Mouse (Mus musculus) cerebellum, adult 8-10 months (tissue): ENCODE measurements around the gene Zbtb41.

Experiments
- DNase-seq: peaks from one replicate; pipeline ENCODE4 v3.0.0; 2022

Zbtb41 gene

GRCm38 (mm10) chr1:139480246-139480645 lies 58.2 kb downstream of the Zbtb41 start:
- DNase-seq, result no peak

DNA sequence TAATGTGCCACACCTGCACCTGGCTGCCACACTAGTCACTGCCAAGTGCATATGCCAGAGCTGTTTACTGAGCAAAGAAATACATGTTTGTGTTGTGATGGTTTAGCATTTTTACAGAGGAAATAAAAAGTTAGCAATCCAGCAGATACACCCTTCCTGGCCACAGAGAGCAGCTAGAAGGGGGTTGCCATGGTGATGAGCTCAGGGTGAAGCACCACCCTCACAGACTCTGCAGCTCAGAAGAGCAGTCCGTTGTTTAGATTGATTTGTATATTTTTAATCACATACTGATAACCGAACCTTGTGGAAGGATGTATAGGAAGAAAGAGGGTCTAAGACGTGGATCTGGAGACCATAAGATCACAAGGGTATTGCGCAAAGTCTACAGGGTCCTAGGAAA lies 59.1 kb downstream of the Zbtb41 start:
- no peak for DNase-seq

- no peak for DNase-seq
Measured at GRCm38 (mm10) chr1:139494630-139495029, 72.5 kb downstream of the Zbtb41 start.

DNA sequence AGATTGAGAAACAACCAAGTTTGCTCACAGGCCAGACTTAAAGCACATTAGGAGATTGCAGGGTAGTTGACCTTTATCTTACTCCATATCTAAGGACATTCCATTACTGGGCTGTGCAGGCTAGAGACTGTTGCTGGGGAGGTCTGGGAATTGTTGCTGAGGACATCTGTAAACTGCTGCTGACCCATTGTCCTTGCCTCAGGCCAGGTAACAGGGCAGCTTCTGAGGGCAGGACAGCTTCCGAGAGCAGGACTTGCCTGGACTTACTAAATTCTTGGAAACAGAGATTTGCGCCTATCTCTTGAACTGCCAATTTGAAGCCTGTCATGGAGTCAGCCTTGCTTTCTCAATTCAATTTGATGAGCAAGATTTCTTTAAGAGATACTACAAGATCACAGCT lies 73.3 kb downstream of the Zbtb41 start:
- DNase-seq, result no peak

DNA sequence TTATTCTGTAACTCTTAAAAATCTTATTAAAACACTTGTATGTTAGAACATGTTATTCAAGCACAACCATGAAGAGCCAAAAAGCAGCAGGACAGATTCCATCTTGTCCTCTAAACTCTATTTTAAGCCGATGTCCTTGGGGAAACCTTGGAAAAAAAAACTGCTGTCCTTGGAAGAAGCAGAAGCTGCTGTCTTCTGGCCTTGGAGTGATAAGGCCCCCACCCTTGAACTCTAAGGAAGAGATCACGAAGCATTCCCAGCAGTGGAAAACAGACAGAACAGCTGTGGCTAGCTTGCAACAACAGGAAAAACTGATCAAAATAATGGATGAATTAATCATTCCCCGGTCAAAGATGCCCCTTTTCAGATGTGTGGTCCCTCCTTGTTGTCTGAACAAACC lies 74.1 kb downstream of the Zbtb41 start:
- DNase-seq, result no peak

- DNase-seq, result no peak
Measured at GRCm38 (mm10) chr1:139499751-139500150, 77.7 kb downstream of the Zbtb41 start.

- no peak for DNase-seq
Measured at GRCm38 (mm10) chr1:139501258-139501752, 79.2 kb downstream of the Zbtb41 start, which contains the start of gene F13b. F13b (plus strand) TSS chr1:139501702.
